Mouse (Mus musculus) liver, adult 2 months (tissue): Measurements from ENCODE around the gene Irf2. TPM values are rescaled to one million over a fixed set of nuclear protein-coding genes. Genes with fewer than 3 reads are reported as not detected.
A peak's percentile ranks its signal among the peaks of the same experiment; 100 is the strongest.

Experiments used
- DNase-seq: peaks from one replicate; pipeline ENCODE4 v3.0.0-alpha.2; 2011; ENCODE audit warnings: low read depth, low spot score; ENCODE audit errors: extremely low read depth
- H3K27ac ChIP-seq: fragments of 200-500 bp; replicated peaks from 2 replicates; pipeline ENCODE4 v1.5.1; 2012; ENCODE audit warnings: low read depth, mild to moderate bottlenecking, control low read depth, inconsistent platforms, low read length; ENCODE audit not compliant: insufficient read depth
- H3K27me3 ChIP-seq: fragments of 200-500 bp; 2 replicates; pipeline ENCODE4 v1.6.1; 2012; ENCODE audit warnings: mild to moderate bottlenecking, moderate library complexity, low read length, inconsistent platforms; ENCODE audit not compliant: control insufficient read depth, insufficient read depth
- H3K36me3 ChIP-seq: fragments of 200-500 bp; 2 replicates; pipeline ENCODE4 v1.6.1; 2012; ENCODE audit warnings: low read length, inconsistent platforms; ENCODE audit not compliant: control insufficient read depth, insufficient read depth
- H3K4me1 ChIP-seq: fragments of 200-500 bp; 2 replicates; pipeline ENCODE4 v1.6.1; 2011; ENCODE audit warnings: low read length; ENCODE audit not compliant: control insufficient read depth, insufficient read depth
- H3K4me3 ChIP-seq: fragments of 200-500 bp; 2 replicates; pipeline ENCODE4 v1.5.1; 2011; ENCODE audit warnings: low read depth, mild to moderate bottlenecking, control low read depth, low read length, moderate library complexity; ENCODE audit not compliant: insufficient read depth
- H3K79me2 ChIP-seq: fragments of 200-500 bp; 2 replicates; pipeline ENCODE4 v1.6.1; 2012; ENCODE audit warnings: inconsistent platforms, mild to moderate bottlenecking, low read length, moderate library complexity; ENCODE audit not compliant: control insufficient read depth, insufficient read depth
- H3K9ac ChIP-seq: fragments of 200-500 bp; 2 replicates; pipeline ENCODE4 v1.6.1; 2012; ENCODE audit warnings: low read depth, mild to moderate bottlenecking, control low read depth, inconsistent platforms, low read length
- CTCF ChIP-seq: fragments of 200-500 bp; IDR thresholded peaks from 2 replicates; pipeline ENCODE4 v1.5.1; 2011; ENCODE audit warnings: low read depth, low read length, control low read depth
- POLR2A ChIP-seq: fragments of 200-500 bp; IDR thresholded peaks from 2 replicates; pipeline ENCODE4 v1.6.1; 2011; ENCODE audit warnings: low read length, control low read depth; ENCODE audit not compliant: insufficient read depth; ENCODE audit errors: extremely low read depth
- WGBS: fragments of 180-500 bp; shearing (Covaris S2); methylation state at CpG from one replicate; pipeline ENCODE4 v1.1.7; 2018; 5-methylcytosine and 5-hydroxymethylcytosine counted together
- polyA plus RNA-seq: library from polyadenylated mRNA; depleted of rRNA; stranded (reverse); fragments of >200 nt; gene quantifications from 2 replicates; pipeline ENCODE4 v1.2.3, GENCODE M21; 2012
- total RNA-seq: library from RNA; depleted of rRNA; stranded (reverse); fragments of >200 nt; gene quantifications from 2 replicates; pipeline ENCODE4 v1.2.3, GENCODE M21; 2014

The Irf2 gene
- total and polyA plus RNA-seq, 2 experiments: 13.7 to 23.4 TPM

GRCm38 (mm10) chr8:46848011-46848641, 108.6 kb downstream of the Irf2 start:
- TF ChIP-seq POLR2A (no peak), CTCF (no peak)
- H3K4me3 ChIP-seq: no peak overlapping the region
- peaks cover 15% of the 10 kb centered on the region for H3K36me3 ChIP-seq
- no peaks in the 10 kb centered on the region for H3K27me3 ChIP-seq
- H3K79me2 ChIP-seq: peaks cover 6% of the 10 kb centered on the region; the same call in 1 of the 2 replicates
- no peak overlapping the region for H3K9ac ChIP-seq
- DNase-seq: no peak
- peaks cover 34% of the 10 kb centered on the region for H3K4me1 ChIP-seq
- H3K27ac ChIP-seq: no peak overlapping the region
- WGBS: 92% methylated on average over 6 of the region's 6 CpGs

GRCm38 (mm10) chr8:46848931-46849330, 109.4 kb downstream of the Irf2 start:
- 82% methylated on average over 6 of the region's 6 CpGs for WGBS
- peaks cover 3% of the 10 kb centered on the region; the same call in 1 of the 2 replicates for H3K79me2 ChIP-seq
- H3K27me3 ChIP-seq: no peaks in the 10 kb centered on the region
- no peak overlapping the region for H3K27ac ChIP-seq
- H3K4me1 ChIP-seq: peaks cover 27% of the 10 kb centered on the region
- H3K4me3 ChIP-seq: no peak overlapping the region
- H3K36me3 ChIP-seq: peaks cover 15% of the 10 kb centered on the region
- no peak for TF ChIP-seq POLR2A
- no peak for TF ChIP-seq CTCF
- no peak for DNase-seq
- no peak overlapping the region for H3K9ac ChIP-seq

DNA sequence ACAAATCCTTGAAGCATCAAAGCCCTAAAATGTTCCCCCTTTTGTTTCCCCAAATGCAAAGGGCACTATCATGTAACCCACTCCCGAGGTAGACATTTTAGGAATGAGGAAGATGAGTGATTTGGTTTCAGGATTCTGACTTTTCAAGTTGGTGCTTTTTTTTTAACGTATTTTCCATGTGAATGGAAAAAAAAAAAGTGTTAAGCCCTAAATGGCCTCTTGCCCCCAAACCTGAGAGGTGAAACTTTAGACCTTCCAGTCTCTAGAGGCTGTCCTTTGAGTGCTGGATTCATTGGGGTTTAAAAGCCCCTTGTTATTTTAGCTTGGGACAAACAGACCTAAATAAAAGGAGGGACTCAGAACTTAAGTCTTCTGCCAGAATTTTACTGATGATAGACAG, 109.9 kb downstream of the Irf2 start:
- 73% methylated on average over 2 of the region's 2 CpGs for WGBS
- no peak for TF ChIP-seq POLR2A
- no peak for TF ChIP-seq CTCF
- Histone ChIP-seq H3K27ac (no peak overlapping the region), H3K27me3 (no peaks in the 10 kb centered on the region), H3K4me3 (no peak overlapping the region), H3K36me3 (peaks cover 15% of the 10 kb centered on the region), H3K4me1 (peaks cover 21% of the 10 kb centered on the region), H3K9ac (no peak overlapping the region), H3K79me2 (no peaks in the 10 kb centered on the region)
- DNase-seq: no peak

GRCm38 (mm10) chr8:46850258-46850897, 110.8 kb downstream of the Irf2 start:
- Histone ChIP-seq H3K79me2 (no peaks in the 10 kb centered on the region), H3K9ac (no peak overlapping the region), H3K36me3 (peaks cover 15% of the 10 kb centered on the region), H3K4me3 (no peak overlapping the region), H3K27me3 (no peaks in the 10 kb centered on the region), H3K4me1 (peaks cover 15% of the 10 kb centered on the region), H3K27ac (peak overlapping the region; percentile 3)
- WGBS: 70% methylated on average over 6 of the region's 6 CpGs
- TF ChIP-seq POLR2A: no peak
- no peak for TF ChIP-seq CTCF
- no peak for DNase-seq

- Histone ChIP-seq H3K27ac (0 out of 2 replicates have a peak overlapping the region, but pooled peaks have one; percentile 32), H3K4me1 (peaks cover 11% of the 10 kb centered on the region; the same call in 1 of the 2 replicates), H3K27me3 (no peaks in the 10 kb centered on the region), H3K4me3 (no peak overlapping the region), H3K36me3 (peaks cover 9% of the 10 kb centered on the region), H3K79me2 (no peaks in the 10 kb centered on the region), H3K9ac (no peak overlapping the region)
- 73% methylated on average over 4 of the region's 4 CpGs for WGBS
- TF ChIP-seq POLR2A (no peak), CTCF (no peak)
- no peak for DNase-seq
These were observed 112.0 kb downstream of the Irf2 start for GRCm38 (mm10) chr8:46851560-46851959.

DNA sequence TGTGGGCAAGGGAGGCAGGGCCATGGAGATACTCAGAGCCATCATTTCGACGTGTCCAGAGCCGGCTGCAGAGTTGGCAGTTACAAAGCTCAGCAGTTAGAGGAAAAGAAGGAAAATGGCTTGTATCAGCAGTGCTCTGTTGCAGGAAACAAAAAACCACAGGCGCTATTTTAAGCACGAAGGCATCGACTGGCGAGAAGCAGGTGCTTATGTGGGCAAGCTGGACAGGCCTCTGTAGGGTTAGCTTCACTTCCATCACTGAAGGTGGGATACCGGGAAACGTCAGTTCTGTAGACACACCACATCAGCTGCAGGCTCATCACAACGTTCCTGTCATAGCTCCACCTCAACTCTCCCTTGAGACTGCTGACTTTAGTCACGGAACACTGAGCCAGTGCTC, 112.8 kb downstream of the Irf2 start:
- H3K4me3 ChIP-seq: no peak overlapping the region
- DNase-seq: no peak
- peaks cover 11% of the 10 kb centered on the region; the same call in 1 of the 2 replicates for H3K4me1 ChIP-seq
- H3K27me3 ChIP-seq: no peaks in the 10 kb centered on the region
- no peak overlapping the region for H3K9ac ChIP-seq
- no peak for TF ChIP-seq CTCF
- no peak for TF ChIP-seq POLR2A
- 79% methylated on average over 11 of the region's 11 CpGs for WGBS
- peak overlapping the region; percentile 32 for H3K27ac ChIP-seq
- peaks cover 5% of the 10 kb centered on the region for H3K36me3 ChIP-seq
- H3K79me2 ChIP-seq: no peaks in the 10 kb centered on the region
